Mouse (Mus musculus): ENCODE results near the gene Cyp4f39.

GRCm38 (mm10) chr17:32424034-32424433, 28.5 kb upstream of the Cyp4f39 start, which contains the start of gene Pglyrp2:
- TF ChIP-seq EP300 (IDR thresholded peaks at IDR 0.05) (no peak), CTCF (IDR thresholded peaks at IDR 0.05) (no peak)

Measured in lung, postnatal 0 days (tissue).